Mouse (Mus musculus): ENCODE measurements around the gene Cdh15.

Cdh15 gene

DNA sequence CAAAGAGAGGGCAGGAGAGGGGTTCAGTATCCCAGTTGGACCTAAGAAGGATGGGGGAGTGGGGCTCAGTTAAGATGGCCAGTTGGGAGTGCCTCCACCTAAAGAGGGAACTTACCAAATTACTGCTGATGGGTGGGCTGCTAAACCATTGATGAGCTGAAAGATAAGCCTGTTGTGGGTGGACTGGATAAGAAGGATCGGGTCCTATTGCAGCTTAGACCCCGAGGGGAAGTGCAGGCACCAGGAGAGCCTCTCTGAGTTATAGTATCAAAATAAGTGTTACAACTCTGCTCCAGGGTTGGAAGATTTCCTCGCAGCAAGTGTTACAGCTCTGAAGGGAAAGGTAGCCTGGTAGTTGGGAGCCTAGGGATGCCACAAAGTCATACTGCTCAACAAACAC, 3.6 kb upstream of the Cdh15 start:
- DNase-seq = no peak

GRCm38 (mm10) chr8:122845662-122846061, 2.1 kb upstream of the Cdh15 start:
- peak in 1 of 2 experiments; percentile 55 for DNase-seq

- DNase-seq = peak; percentile 53 to 58
Observed at GRCm38 (mm10) chr8:122849152-122849910, 1.6 kb downstream of the Cdh15 start.

- DNase-seq = peak; percentile 62 to 69
Observed at GRCm38 (mm10) chr8:122850641-122851240, 3.0 kb downstream of the Cdh15 start.

DNA sequence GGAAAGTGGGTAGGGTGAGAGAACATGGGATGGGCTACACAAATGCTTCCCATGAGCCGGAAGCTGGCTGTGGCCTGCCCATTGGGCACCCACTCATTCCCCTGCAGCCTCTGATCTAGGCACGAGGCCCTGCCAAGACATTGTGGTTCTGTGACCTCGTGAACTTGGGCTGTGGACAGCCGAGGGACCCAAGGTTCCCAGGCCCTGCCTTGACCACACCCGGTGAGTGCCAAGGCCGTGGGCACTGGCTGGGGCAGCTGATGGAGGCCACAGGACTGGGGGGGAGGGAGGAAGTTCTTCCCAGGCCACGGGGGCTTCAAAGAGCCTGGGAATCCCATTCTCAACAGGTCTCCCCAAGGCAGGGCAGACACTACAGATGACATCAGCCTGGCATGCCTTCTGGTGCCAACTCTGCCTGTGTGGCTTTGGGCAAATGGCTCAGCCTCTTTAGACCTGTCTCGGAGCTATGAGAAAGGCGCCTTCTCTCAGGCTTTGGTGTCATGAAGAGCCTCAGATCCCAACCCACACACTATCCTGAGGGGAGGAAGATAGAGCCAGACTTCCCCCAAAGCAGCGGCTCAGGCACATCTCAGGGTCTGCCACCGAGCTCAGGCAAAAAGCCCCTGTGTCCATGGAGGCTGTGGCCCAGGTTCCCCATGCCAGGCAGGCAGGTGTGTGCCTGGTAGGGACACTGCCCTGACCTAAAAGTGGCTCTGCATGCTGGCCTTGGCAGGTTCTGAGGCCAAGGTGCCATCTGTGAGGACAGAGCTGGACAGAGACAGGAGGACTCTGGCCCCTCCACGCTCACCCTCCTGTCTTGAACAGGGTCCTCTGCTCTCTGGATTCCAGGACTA, 4.2 kb downstream of the Cdh15 start:
- peak; percentile 94 to 95 for DNase-seq

- peak in 1 of 2 experiments; percentile 74 for DNase-seq
Observed at GRCm38 (mm10) chr8:122852546-122852905, 4.8 kb downstream of the Cdh15 start.

DNA sequence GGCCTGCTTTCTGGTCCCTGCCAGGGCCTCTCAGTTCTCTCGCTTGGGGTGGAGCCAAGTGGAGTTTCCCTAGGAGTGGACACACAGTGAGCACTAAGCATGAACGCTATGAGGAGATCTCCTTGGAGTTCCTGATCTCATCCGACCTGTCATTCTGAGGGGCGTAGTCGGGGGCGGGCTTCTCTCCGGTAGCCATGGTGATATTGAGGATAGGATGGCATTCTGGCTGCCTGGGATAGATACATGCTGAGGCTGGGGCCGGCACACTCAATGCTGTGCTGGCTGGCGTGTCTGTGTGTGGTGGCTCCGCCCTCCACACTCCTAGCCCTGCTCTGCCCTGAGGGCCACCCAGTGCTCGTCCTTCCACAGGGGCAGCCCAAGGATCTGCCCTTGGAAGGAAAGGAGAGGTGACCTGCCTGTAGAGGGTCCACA, 5.6 kb downstream of the Cdh15 start:
- peak; percentile 82 to 87 for DNase-seq

- peak; percentile 52 to 54 for DNase-seq
Observed at GRCm38 (mm10) chr8:122854388-122854787, 6.6 kb downstream of the Cdh15 start.

DNA sequence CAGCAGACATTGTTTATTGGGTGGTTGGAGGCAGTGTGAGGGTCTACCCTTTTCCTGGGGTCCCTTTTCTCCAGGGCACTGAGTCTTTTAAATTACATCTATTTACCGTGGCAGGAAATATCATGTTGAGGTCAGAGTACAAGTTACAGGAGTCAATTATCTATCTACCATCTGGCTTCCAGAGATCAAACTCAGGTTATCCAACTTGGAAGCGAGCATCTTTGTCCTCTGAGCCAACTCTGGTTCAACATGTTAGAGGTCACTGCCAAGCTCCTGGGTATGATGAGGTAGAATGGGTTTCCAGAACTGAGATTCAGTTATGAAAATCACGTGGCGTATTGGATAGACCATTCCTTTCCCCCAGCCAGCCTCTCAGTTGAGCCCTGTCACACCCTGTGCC, 7.4 kb downstream of the Cdh15 start:
- no peak for DNase-seq

GRCm38 (mm10) chr8:122856288-122856687, 8.5 kb downstream of the Cdh15 start:
- peak in 1 of 2 experiments; percentile 53 for DNase-seq

DNA sequence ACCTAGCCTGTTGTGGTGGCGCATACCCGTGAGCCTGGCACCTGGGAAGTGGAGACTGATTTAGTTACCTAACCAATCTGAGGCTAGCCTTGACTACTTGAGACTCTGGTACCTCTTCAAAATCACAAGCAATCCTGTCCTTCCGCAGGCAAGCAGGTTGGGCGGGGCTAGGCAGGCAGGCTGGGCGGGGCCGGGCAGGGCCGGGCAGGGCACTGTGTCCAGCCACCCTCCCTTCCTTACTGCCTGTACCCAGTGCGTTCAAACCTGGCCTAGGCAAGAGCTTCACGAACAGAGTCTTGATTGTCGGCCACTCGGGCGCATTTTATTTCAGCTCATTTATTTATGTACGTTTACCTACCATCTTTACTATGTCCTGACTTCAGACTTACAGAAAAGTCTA, 12.1 kb downstream of the Cdh15 start:
- no peak for DNase-seq

DNA sequence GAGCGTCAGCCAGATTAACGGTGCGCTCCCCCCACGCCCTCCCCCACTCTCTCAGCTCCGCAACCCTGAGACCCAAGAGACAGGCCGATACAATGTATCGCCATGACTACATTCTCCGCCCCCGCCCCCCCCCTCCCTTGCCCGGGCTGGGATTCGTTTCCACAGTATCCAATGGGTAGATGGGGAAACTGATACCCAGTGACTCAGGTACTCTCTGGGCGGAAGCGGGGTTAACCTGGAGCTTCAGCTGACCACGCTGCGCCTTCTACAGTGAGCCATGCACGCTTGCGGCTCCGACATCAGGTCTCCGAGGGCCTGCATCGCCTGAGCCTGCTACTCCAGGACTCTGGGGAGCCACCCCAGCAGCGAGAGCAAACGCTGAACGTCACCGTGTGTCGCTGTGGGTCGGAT, 17.0 kb downstream of the Cdh15 start:
- DNase-seq = no peak

DNA sequence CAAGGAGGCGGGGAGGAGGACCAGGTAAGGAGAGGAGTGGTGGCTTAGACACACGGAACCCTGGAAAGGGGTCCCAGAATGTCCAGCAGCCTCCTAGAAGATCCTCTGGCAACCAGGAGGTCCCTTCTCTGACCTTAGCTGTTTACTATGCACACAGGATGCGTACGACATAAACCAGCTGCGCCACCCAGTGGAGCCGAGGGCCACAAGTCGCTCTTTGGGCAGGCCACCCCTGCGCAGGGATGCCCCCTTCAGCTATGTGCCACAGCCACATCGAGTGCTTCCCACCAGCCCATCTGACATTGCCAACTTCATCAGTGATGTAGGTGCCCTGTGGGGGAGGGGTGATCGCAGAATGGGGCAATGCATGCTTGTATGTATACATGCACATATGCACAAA, 17.7 kb downstream of the Cdh15 start:
- peak; percentile 49 to 68 for DNase-seq

GRCm38 (mm10) chr8:122866231-122866630, 18.5 kb downstream of the Cdh15 start:
- DNase-seq = no peak

DNA sequence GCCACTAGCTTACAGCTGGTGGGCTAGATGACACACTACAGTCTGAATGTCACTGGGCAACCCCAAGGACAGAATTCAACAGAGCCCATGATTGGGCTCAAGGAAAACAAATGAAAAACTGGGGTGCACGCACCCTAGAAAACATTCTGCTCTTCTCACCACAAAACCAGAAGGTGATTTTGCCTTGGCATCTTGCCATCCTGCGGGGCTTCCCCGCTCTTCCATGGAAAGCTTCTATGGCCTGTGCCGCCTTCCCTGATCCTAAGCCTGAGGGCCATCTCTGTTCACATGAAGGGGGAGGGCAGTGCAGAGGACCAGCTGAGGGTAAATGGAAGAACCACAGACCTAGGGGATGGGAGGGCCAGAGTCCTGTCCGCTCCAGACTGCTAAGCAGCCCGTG, 20.2 kb downstream of the Cdh15 start:
- DNase-seq = peak; percentile 46 to 59

- peak; percentile 72 to 82 for DNase-seq
Observed at GRCm38 (mm10) chr8:122870377-122870863, 22.7 kb downstream of the Cdh15 start.

DNA sequence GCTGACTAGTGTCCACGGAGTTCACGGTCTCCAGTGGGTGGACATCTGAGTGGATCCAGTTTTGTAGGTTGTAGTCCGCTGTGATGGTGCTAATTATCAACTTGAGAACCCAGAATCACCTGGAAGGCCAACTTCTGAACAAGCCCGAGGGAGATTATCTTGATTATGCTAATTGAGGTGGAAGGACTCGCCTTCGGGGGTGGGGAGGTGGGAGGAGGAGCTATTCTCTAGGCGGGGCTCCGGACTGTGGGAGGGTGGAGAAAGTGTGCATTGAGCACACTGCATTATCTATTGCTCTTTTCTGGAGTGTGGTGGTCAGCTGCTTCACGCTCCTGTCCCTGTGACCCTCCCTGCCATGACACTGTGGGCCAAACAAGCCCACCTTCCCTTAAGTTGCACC, 23.9 kb downstream of the Cdh15 start:
- peak in 1 of 2 experiments; percentile 8 for DNase-seq

DNA sequence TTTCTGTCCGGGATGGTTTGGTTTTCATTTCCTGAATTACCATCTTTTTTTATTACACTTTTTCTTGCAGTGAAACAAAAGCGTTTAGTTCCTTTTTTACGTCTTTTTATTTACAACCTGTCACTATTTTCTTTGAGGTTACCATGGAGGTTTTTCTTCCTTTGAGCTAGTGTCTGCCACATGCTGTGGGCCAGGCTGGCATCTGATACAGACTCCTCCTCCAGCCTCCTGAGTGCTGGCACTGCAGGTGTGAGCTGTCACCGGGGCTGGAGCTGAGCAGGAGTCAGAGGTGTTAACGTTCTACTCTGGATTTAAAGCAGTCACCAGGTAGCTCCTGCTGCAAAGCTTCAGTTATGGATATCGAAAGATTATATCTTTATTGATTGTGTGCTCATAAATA, 25.4 kb downstream of the Cdh15 start:
- peak; percentile 73 to 84 for DNase-seq

DNA sequence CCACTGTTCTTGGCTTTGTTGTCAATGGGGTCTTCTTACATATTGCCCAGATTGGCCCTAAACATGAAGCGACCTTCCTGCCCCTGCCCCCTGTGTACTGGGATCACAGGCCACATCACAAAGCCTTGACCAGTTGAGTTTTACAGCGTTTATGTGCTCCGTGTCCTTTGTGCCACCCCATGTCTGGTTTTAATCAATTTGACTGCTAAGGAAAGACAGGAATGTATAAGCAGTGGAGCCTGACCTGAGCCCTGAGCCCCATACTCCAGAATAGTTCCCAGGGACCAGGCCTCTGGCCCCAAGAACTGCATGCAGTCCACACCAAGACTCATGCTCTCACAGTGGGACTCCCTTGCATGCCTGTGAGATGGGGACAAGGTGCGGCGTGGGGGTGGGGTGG, 27.4 kb downstream of the Cdh15 start:
- no peak for DNase-seq

GRCm38 (mm10) chr8:122878231-122878630, 30.5 kb downstream of the Cdh15 start:
- DNase-seq = no peak

DNA sequence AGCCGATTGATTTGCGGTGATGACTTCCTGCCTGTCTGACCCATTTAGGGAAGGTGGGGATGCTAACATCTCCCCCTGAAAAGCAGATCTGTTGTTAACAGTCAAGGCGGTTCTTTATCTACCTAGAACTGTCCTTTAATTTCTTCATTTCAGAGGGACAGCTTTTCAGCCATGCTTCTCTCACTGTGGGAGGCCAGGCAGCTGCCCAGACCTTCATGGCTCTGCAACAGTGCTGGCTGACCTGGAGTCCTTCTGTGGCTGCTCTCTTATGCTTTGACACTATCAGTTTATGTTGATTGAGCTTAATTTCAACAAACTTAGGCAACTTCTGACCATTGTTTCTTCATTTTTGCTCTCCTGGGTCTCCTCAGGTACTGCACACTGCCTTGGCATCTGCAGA, 32.5 kb downstream of the Cdh15 start:
- peak; percentile 69 to 78 for DNase-seq

- DNase-seq = no peak
Observed at GRCm38 (mm10) chr8:122883671-122884070, 35.9 kb downstream of the Cdh15 start.

- DNase-seq = no peak
Observed at GRCm38 (mm10) chr8:122891440-122891839, 43.7 kb downstream of the Cdh15 start.
